Mouse (Mus musculus) stomach, postnatal 0 days (tissue): ENCODE measurements around the gene Gm21190.
"Not testable (repeated sequence)": the region's sequence is repeated elsewhere in the genome, so short reads cannot be mapped to it uniquely, and the experiment has no call there.

Experiments
- CTCF ChIP-seq: IDR thresholded peaks from 2 replicates; pipeline ENCODE4 v1.5.1; 2016; ENCODE audit warnings: antibody characterized with exemption, low read depth, mild to moderate bottlenecking, moderate library complexity
- EP300 ChIP-seq: optimal IDR thresholded peaks from 2 replicates; pipeline ENCODE3; 2016; ENCODE audit warnings: antibody characterized with exemption

DNA sequence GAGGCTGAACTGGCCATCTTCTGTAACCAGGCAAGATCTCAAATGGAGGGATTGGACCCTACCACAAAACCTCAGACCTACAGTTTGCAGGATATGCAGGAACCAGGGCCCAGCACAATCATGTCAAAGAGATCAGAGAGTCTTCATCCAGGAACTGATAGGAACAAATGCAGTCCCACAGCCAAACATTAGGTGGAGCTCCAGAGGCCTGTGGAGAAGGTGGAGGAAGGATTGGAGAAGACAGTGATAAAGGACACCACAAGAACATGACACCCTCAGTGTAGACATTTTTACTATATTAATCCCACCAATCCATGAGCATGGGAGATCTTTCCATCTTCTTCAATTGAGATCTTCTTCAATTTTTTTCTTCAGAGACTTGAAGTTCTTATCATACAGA lies 6.6 kb downstream of the Gm21190 start:
- TF ChIP-seq EP300: not testable (repeated sequence)
- TF ChIP-seq CTCF: peak; percentile 44
